Mouse (Mus musculus): ENCODE results near the gene Ttc34. TPM values are rescaled to one million over a fixed set of nuclear protein-coding genes. Genes with fewer than 3 reads are reported as not detected.

The Ttc34 gene
- polyA plus RNA-seq, 1 experiment from 2014 or later: not detected

Other genes starting within 250 kb of the Ttc34 start
- 1.4 to 1.7 TPM (median 1.6 TPM) in 3 replicates for gene Prdm16, start 200.6 kb upstream of the Ttc34 start, polyA plus RNA-seq (2018)
- not detected in 3 replicates for gene Actrt2, start 169.6 kb upstream of the Ttc34 start, polyA plus RNA-seq (2018)
- not detected in 3 replicates for gene Mmel1, start 32.1 kb downstream of the Ttc34 start, polyA plus RNA-seq (2018)
- 41.3 to 98.7 TPM (median 69.7 TPM) in 3 replicates for gene Fam213b, start 61.7 kb downstream of the Ttc34 start, polyA plus RNA-seq (2018)
- gene Tnfrsf14, start 91.1 kb downstream of the Ttc34 start, polyA plus RNA-seq (2018): 28.2 to 116 TPM (median 64.4 TPM) in 3 replicates
- gene Hes5, start 123.5 kb downstream of the Ttc34 start, polyA plus RNA-seq (2018): not detected in 3 replicates
- 8.1 to 15.0 TPM (median 11.7 TPM) in 3 replicates for gene Pank4, start 126.7 kb downstream of the Ttc34 start, polyA plus RNA-seq (2018)
- not detected in 3 replicates for gene Plch2, start 219.3 kb downstream of the Ttc34 start, polyA plus RNA-seq (2018)
- gene Pex10, start 229.6 kb downstream of the Ttc34 start, polyA plus RNA-seq (2018): 5.8 to 6.4 TPM (median 6.0 TPM) in 3 replicates
- gene Rer1, start 248.9 kb downstream of the Ttc34 start, polyA plus RNA-seq (2018): 88.9 to 154 TPM (median 110 TPM) in 3 replicates
- 0.93 to 6.7 TPM (median 1.7 TPM) in 3 replicates for gene Morn1, start 249.1 kb downstream of the Ttc34 start, polyA plus RNA-seq (2018)